Mouse (Mus musculus): Measurements from ENCODE around the gene Tirap. TPM values are rescaled to one million over a fixed set of nuclear protein-coding genes. Genes with fewer than 3 reads are reported as not detected.

Gene Tirap
- polyA plus RNA-seq, 1 experiment from 2014 or later: 11.9 TPM

DNA sequence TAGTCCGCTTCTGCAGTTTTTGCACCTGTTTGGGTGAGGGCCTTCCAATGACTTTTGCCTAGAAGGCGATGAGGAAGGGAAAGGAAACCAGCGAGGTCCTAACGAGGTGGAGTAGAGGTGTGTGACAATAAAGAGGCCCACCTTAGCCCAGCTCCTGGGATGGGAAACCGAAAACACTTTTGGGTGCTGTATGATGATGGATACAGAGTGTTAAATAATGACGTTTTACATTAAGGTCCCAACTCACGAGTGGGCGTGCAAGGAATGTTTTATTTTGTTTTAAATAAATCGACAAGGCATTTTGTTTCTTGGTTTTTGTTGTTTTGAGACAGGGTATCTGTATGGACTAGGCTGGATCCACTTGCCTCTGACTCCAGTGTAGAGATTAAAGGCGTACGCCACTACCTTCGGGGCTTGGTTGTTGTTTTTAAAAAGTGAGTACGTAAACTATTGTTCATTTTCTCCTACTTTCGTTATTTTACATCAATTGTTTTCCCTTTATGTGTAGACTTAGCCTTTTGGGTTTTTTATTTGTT lies 23.9 kb downstream of the Tirap start:
- Histone ChIP-seq H3K36me3 (ENCODE audit: control insufficient read depth, insufficient read depth, low read length) (no peaks in the 10 kb centered on the region), H3K4me3 (ENCODE audit: low read depth, low read length) (peak overlapping the region; percentile 63), H3K9me3 (ENCODE audit: control insufficient read depth, low read length) (no peaks in the 10 kb centered on the region), H3K4me1 (replicated peaks; ENCODE audit: control insufficient read depth, insufficient read depth, low read length) (no peaks in the 10 kb centered on the region), H3K27ac (ENCODE audit: low read depth, low read length) (no peak overlapping the region), H3K27me3 (ENCODE audit: control insufficient read depth, insufficient read depth, low read length) (no peaks in the 10 kb centered on the region), H3K4me2 (replicated peaks; ENCODE audit: low read depth, low read length) (peak overlapping the region; percentile 70), H3K9ac (ENCODE audit: low read depth, low read length) (no peak overlapping the region)
- peak; percentile 54 for ATAC-seq (ENCODE audit: low FRiP score)
- 50% methylated on average over 14 of the region's 14 CpGs for WGBS
- DNase-seq (ENCODE audit: low spot score): no peak

- Histone ChIP-seq H3K9me3 (ENCODE audit: control insufficient read depth, low read length) (no peaks in the 10 kb centered on the region), H3K4me2 (replicated peaks; ENCODE audit: low read depth, low read length) (peak within 1 kb of the TSS; percentile 70), H3K4me3 (ENCODE audit: low read depth, low read length) (peak within 1 kb of the TSS; percentile 63), H3K4me1 (replicated peaks; ENCODE audit: control insufficient read depth, insufficient read depth, low read length) (no peaks in the 10 kb centered on the region), H3K36me3 (ENCODE audit: control insufficient read depth, insufficient read depth, low read length) (no peaks in the 10 kb centered on the region), H3K27me3 (ENCODE audit: control insufficient read depth, insufficient read depth, low read length) (no peaks in the 10 kb centered on the region), H3K27ac (ENCODE audit: low read depth, low read length) (0 out of 2 replicates have a peak within 1 kb of the TSS, but pooled peaks have one; percentile 54), H3K9ac (ENCODE audit: low read depth, low read length) (peak within 1 kb of the TSS; percentile 64)
- DNase-seq (ENCODE audit: low spot score) (peak; percentile 94), ATAC-seq (ENCODE audit: low FRiP score) (peak; percentile 98)
- WGBS: under 1% methylated on average over 38 of the region's 38 CpGs
These were observed 24.6 kb downstream of the Tirap start, which contains the start of gene Dcps for GRCm38 (mm10) chr9:35175251-35176123. TSS of gene Dcps (minus strand) at chr9:35176061.

DNA sequence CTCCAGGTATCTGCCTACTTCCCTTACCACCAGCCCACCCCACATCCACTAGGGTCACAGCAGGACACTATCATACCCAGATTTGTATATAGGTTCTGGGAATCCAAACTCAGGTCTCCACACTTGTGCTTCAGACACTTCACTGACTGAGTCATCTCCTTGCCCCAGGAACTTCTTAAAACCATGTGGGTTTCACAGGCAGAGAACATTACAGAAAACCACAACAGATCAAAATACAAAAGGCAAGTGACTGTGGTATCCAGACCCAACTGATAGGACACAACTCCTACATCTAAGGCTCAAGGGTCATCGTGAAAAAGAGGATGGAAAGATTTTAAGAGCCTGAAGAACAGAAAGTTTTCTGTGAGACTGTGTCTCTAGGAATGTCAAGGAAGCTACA lies 26.8 kb downstream of the Tirap start:
- DNase-seq (ENCODE audit: low spot score) (no peak), ATAC-seq (ENCODE audit: low FRiP score) (no peak)
- no peaks in the 10 kb centered on the region for H3K9me3 ChIP-seq (ENCODE audit: control insufficient read depth, low read length)
- H3K9ac ChIP-seq (ENCODE audit: low read depth, low read length): no peak overlapping the region
- no peak overlapping the region for H3K4me2 ChIP-seq (replicated peaks; ENCODE audit: low read depth, low read length)
- no peaks in the 10 kb centered on the region for H3K4me1 ChIP-seq (replicated peaks; ENCODE audit: control insufficient read depth, insufficient read depth, low read length)
- H3K27ac ChIP-seq (ENCODE audit: low read depth, low read length): no peak overlapping the region
- 89% methylated on average over 1 of the region's 1 CpGs for WGBS
- no peaks in the 10 kb centered on the region for H3K36me3 ChIP-seq (ENCODE audit: control insufficient read depth, insufficient read depth, low read length)
- no peaks in the 10 kb centered on the region for H3K27me3 ChIP-seq (ENCODE audit: control insufficient read depth, insufficient read depth, low read length)
- H3K4me3 ChIP-seq (ENCODE audit: low read depth, low read length): no peak overlapping the region

GRCm38 (mm10) chr9:35170071-35170470 lies 30.0 kb downstream of the Tirap start:
- no peak for DNase-seq (ENCODE audit: low spot score)
- Histone ChIP-seq H3K27me3 (ENCODE audit: control insufficient read depth, insufficient read depth, low read length) (no peaks in the 10 kb centered on the region), H3K9ac (ENCODE audit: low read depth, low read length) (no peak overlapping the region), H3K9me3 (ENCODE audit: control insufficient read depth, low read length) (no peaks in the 10 kb centered on the region), H3K27ac (ENCODE audit: low read depth, low read length) (no peak overlapping the region), H3K4me3 (ENCODE audit: low read depth, low read length) (no peak overlapping the region), H3K36me3 (ENCODE audit: control insufficient read depth, insufficient read depth, low read length) (no peaks in the 10 kb centered on the region), H3K4me2 (replicated peaks; ENCODE audit: low read depth, low read length) (no peak overlapping the region), H3K4me1 (replicated peaks; ENCODE audit: control insufficient read depth, insufficient read depth, low read length) (no peaks in the 10 kb centered on the region)
- WGBS: 92% methylated on average over 7 of the region's 7 CpGs
- no peak for ATAC-seq (ENCODE audit: low FRiP score)

DNA sequence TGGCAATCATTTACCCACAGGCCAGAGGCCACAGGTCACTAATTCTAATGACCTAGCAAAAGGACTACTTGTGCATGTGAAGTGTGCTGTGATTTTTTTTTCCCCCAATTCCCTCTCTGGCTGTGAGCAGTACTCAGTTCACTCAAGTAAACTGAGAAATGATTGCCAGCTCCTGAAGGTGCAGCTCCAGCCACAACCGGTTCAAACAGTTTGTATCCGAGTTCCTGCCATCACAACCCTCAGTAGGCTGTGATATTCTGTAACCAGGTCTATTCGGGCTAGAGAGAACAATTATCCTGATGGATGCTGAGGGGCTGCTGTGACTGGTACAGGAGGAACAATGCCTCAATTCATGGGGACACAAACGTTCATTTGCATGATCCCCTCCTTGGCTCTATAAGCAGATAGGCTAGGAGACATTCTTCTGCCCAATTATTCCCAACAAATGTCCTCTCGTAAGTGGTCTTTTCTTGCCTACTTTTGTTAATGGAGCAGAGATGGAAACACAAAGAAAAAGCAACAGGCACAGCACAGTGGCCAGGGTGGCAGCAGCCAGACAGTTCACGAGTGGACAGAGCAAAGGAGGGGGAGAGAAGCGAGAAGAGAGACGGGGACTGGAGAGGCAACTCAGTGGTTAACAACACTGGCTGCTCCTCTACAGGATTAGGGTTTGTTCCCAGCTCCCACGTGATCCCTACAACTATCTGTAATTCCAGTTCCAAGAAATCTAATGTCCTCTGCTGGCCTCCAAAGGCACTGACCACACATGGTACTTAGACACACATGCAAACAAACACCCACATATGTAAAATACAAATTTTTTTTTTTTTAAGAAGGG lies 33.1 kb downstream of the Tirap start:
- ATAC-seq (ENCODE audit: low FRiP score) (peak; percentile 67), DNase-seq (ENCODE audit: low spot score) (peak; percentile 12)
- Histone ChIP-seq H3K4me1 (replicated peaks; ENCODE audit: control insufficient read depth, insufficient read depth, low read length) (no peaks in the 10 kb centered on the region), H3K9me3 (ENCODE audit: control insufficient read depth, low read length) (no peaks in the 10 kb centered on the region), H3K36me3 (ENCODE audit: control insufficient read depth, insufficient read depth, low read length) (no peaks in the 10 kb centered on the region), H3K4me3 (ENCODE audit: low read depth, low read length) (no peak overlapping the region), H3K4me2 (replicated peaks; ENCODE audit: low read depth, low read length) (0 out of 2 replicates have a peak overlapping the region, but pooled peaks have one; percentile 18), H3K27ac (ENCODE audit: low read depth, low read length) (0 out of 2 replicates have a peak overlapping the region, but pooled peaks have one; percentile 39), H3K9ac (ENCODE audit: low read depth, low read length) (no peak overlapping the region), H3K27me3 (ENCODE audit: control insufficient read depth, insufficient read depth, low read length) (no peaks in the 10 kb centered on the region)
- WGBS: 31% methylated on average over 9 of the region's 9 CpGs

- no peaks in the 10 kb centered on the region for H3K9me3 ChIP-seq (ENCODE audit: control insufficient read depth, low read length)
- no peak overlapping the region for H3K9ac ChIP-seq (ENCODE audit: low read depth, low read length)
- no peaks in the 10 kb centered on the region for H3K27me3 ChIP-seq (ENCODE audit: control insufficient read depth, insufficient read depth, low read length)
- DNase-seq (ENCODE audit: low spot score) (peak; percentile 39), ATAC-seq (ENCODE audit: low FRiP score) (peak; percentile 48; the same call in 1 of the 2 replicates)
- H3K4me2 ChIP-seq (replicated peaks; ENCODE audit: low read depth, low read length): no peak overlapping the region
- H3K27ac ChIP-seq (ENCODE audit: low read depth, low read length): no peak overlapping the region
- no peak overlapping the region for H3K4me3 ChIP-seq (ENCODE audit: low read depth, low read length)
- no peaks in the 10 kb centered on the region for H3K4me1 ChIP-seq (replicated peaks; ENCODE audit: control insufficient read depth, insufficient read depth, low read length)
- 40% methylated on average over 3 of the region's 3 CpGs for WGBS
- H3K36me3 ChIP-seq (ENCODE audit: control insufficient read depth, insufficient read depth, low read length): no peaks in the 10 kb centered on the region
These were observed 33.8 kb downstream of the Tirap start for GRCm38 (mm10) chr9:35166144-35166797.

- no peak for DNase-seq (ENCODE audit: low spot score)
- Histone ChIP-seq H3K4me2 (replicated peaks; ENCODE audit: low read depth, low read length) (no peak overlapping the region), H3K27me3 (ENCODE audit: control insufficient read depth, insufficient read depth, low read length) (no peaks in the 10 kb centered on the region), H3K4me1 (replicated peaks; ENCODE audit: control insufficient read depth, insufficient read depth, low read length) (no peaks in the 10 kb centered on the region), H3K9me3 (ENCODE audit: control insufficient read depth, low read length) (no peaks in the 10 kb centered on the region), H3K4me3 (ENCODE audit: low read depth, low read length) (no peak overlapping the region), H3K36me3 (ENCODE audit: control insufficient read depth, insufficient read depth, low read length) (no peaks in the 10 kb centered on the region), H3K9ac (ENCODE audit: low read depth, low read length) (no peak overlapping the region), H3K27ac (ENCODE audit: low read depth, low read length) (no peak overlapping the region)
- WGBS: 86% methylated on average over 5 of the region's 5 CpGs
- no peak for ATAC-seq (ENCODE audit: low FRiP score)
These were observed 35.8 kb downstream of the Tirap start for GRCm38 (mm10) chr9:35164142-35164874.

All from hindbrain, embryonic 11.5 days (tissue).